Mouse (Mus musculus): ENCODE results near the gene Pdcd4. TPM values are rescaled to one million over a fixed set of nuclear protein-coding genes. Genes with fewer than 3 reads are reported as not detected.

Pdcd4 gene
- polyA plus RNA-seq, 1 experiment from 2014 or later: 122 TPM

- 34% methylated on average over 6 of the region's 6 CpGs for WGBS
- Histone ChIP-seq H3K27ac (replicated peaks) (peak overlapping the region; percentile 58), H3K27me3 (no peaks in the 10 kb centered on the region), H3K4me2 (replicated peaks) (no peak overlapping the region), H3K9ac (no peak overlapping the region), H3K4me3 (replicated peaks) (no peak overlapping the region), H3K4me1 (peaks cover 54% of the 10 kb centered on the region), H3K36me3 (no peaks in the 10 kb centered on the region), H3K9me3 (replicated peaks) (no peaks in the 10 kb centered on the region)
- ATAC-seq (ENCODE audit: insufficient number of reproducible peaks, low FRiP score, low TSS enrichment, low read depth): no peak
Observed at GRCm38 (mm10) chr19:53857962-53858361, 34.1 kb upstream of the Pdcd4 start.

GRCm38 (mm10) chr19:53859149-53859548, 32.9 kb upstream of the Pdcd4 start:
- ATAC-seq (ENCODE audit: insufficient number of reproducible peaks, low FRiP score, low TSS enrichment, low read depth): no peak
- H3K9me3 ChIP-seq (replicated peaks): no peaks in the 10 kb centered on the region
- H3K9ac ChIP-seq: no peak overlapping the region
- WGBS: 48% methylated on average over 9 of the region's 9 CpGs
- no peaks in the 10 kb centered on the region for H3K36me3 ChIP-seq
- H3K4me1 ChIP-seq: peaks cover 42% of the 10 kb centered on the region
- no peaks in the 10 kb centered on the region for H3K27me3 ChIP-seq
- H3K4me3 ChIP-seq (replicated peaks): 0 out of 2 replicates have a peak overlapping the region, but pooled peaks have one; percentile 2
- peak overlapping the region; percentile 22; the same call in 1 of the 2 replicates for H3K4me2 ChIP-seq (replicated peaks)
- peak overlapping the region; percentile 65 for H3K27ac ChIP-seq (replicated peaks)

DNA sequence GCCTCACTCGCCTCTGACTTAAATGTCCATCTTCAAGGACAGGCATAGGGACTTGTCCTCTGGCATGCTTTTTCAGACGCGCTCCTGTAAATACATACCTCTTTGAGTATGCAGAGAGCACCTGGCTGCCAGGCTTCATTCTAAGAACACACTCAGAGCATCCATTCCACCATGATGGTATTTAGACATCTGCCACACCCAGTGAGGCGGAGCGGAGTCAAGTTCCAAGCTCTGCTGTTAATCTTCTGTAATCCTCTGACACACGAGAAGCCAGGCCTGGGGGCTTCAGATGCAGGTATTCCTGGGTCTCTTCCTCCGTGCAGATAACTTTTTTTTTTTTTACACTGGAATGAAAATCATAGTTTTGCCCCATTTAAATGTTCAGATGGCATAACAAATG, 32.4 kb upstream of the Pdcd4 start:
- no peak for ATAC-seq (ENCODE audit: insufficient number of reproducible peaks, low FRiP score, low TSS enrichment, low read depth)
- Histone ChIP-seq H3K9me3 (replicated peaks) (no peaks in the 10 kb centered on the region), H3K4me3 (replicated peaks) (0 out of 2 replicates have a peak overlapping the region, but pooled peaks have one; percentile 2), H3K27me3 (no peaks in the 10 kb centered on the region), H3K4me2 (replicated peaks) (peak overlapping the region; percentile 22; the same call in 1 of the 2 replicates), H3K9ac (no peak overlapping the region), H3K4me1 (peaks cover 42% of the 10 kb centered on the region), H3K36me3 (no peaks in the 10 kb centered on the region), H3K27ac (replicated peaks) (peak overlapping the region; percentile 65)
- 37% methylated on average over 7 of the region's 7 CpGs for WGBS

DNA sequence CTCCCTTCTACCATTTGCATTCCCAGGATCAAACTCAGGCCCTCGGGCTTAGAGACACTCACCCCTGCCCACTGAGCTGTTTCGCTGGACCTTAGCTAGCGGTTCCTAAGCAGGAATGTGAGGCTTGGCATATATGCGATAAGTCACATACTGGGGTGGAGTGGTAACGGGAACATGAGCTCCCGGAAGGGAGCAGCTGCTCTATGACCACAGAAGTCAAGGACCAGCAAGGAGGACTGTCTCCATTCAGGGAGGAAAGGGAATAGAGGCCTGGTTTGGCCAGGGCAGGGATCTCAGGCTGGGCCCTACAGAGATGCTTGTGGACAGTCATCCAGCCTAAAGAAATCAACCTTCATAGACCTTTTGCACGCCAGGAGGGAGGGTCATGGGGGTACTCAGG, 30.7 kb upstream of the Pdcd4 start:
- no peak for ATAC-seq (ENCODE audit: insufficient number of reproducible peaks, low FRiP score, low TSS enrichment, low read depth)
- Histone ChIP-seq H3K9ac (no peak overlapping the region), H3K27me3 (no peaks in the 10 kb centered on the region), H3K4me1 (peaks cover 35% of the 10 kb centered on the region), H3K4me2 (replicated peaks) (no peak overlapping the region), H3K36me3 (no peaks in the 10 kb centered on the region), H3K9me3 (replicated peaks) (no peaks in the 10 kb centered on the region), H3K4me3 (replicated peaks) (no peak overlapping the region), H3K27ac (replicated peaks) (no peak overlapping the region)
- WGBS: 78% methylated on average over 7 of the region's 7 CpGs

- no peak for ATAC-seq (ENCODE audit: insufficient number of reproducible peaks, low FRiP score, low TSS enrichment, low read depth)
- 59% methylated on average over 8 of the region's 8 CpGs for WGBS
- peaks cover 28% of the 10 kb centered on the region for H3K4me1 ChIP-seq
- no peaks in the 10 kb centered on the region for H3K9me3 ChIP-seq (replicated peaks)
- H3K27ac ChIP-seq (replicated peaks): no peak overlapping the region
- H3K4me3 ChIP-seq (replicated peaks): no peak overlapping the region
- no peak overlapping the region; the same call in 1 of the 2 replicates for H3K9ac ChIP-seq
- H3K36me3 ChIP-seq: no peaks in the 10 kb centered on the region
- H3K27me3 ChIP-seq: no peaks in the 10 kb centered on the region
- no peak overlapping the region for H3K4me2 ChIP-seq (replicated peaks)
Observed at GRCm38 (mm10) chr19:53862573-53863246, 29.3 kb upstream of the Pdcd4 start.

GRCm38 (mm10) chr19:53867238-53867637, 24.8 kb upstream of the Pdcd4 start:
- H3K4me2 ChIP-seq (replicated peaks): no peak overlapping the region
- H3K4me3 ChIP-seq (replicated peaks): no peak overlapping the region
- no peaks in the 10 kb centered on the region for H3K4me1 ChIP-seq
- H3K9ac ChIP-seq: no peak overlapping the region
- H3K9me3 ChIP-seq (replicated peaks): no peaks in the 10 kb centered on the region
- no peak overlapping the region for H3K27ac ChIP-seq (replicated peaks)
- H3K27me3 ChIP-seq: no peaks in the 10 kb centered on the region
- H3K36me3 ChIP-seq: no peaks in the 10 kb centered on the region
- no peak for ATAC-seq (ENCODE audit: insufficient number of reproducible peaks, low FRiP score, low TSS enrichment, low read depth)

- Histone ChIP-seq H3K4me1 (no peaks in the 10 kb centered on the region), H3K9me3 (replicated peaks) (no peaks in the 10 kb centered on the region), H3K27me3 (no peaks in the 10 kb centered on the region), H3K4me3 (replicated peaks) (no peak overlapping the region), H3K27ac (replicated peaks) (no peak overlapping the region), H3K4me2 (replicated peaks) (no peak overlapping the region), H3K9ac (no peak overlapping the region), H3K36me3 (no peaks in the 10 kb centered on the region)
- ATAC-seq (ENCODE audit: insufficient number of reproducible peaks, low FRiP score, low TSS enrichment, low read depth): no peak
- WGBS: 93% methylated on average over 6 of the region's 6 CpGs
Observed at GRCm38 (mm10) chr19:53868125-53868524, 23.9 kb upstream of the Pdcd4 start.

- H3K4me2 ChIP-seq (replicated peaks): no peak overlapping the region
- no peak overlapping the region for H3K4me3 ChIP-seq (replicated peaks)
- no peaks in the 10 kb centered on the region for H3K36me3 ChIP-seq
- H3K27ac ChIP-seq (replicated peaks): no peak overlapping the region
- no peak overlapping the region for H3K9ac ChIP-seq
- H3K9me3 ChIP-seq (replicated peaks): no peaks in the 10 kb centered on the region
- 81% methylated on average over 1 of the region's 1 CpGs for WGBS
- H3K27me3 ChIP-seq: no peaks in the 10 kb centered on the region
- no peaks in the 10 kb centered on the region for H3K4me1 ChIP-seq
- no peak for ATAC-seq (ENCODE audit: insufficient number of reproducible peaks, low FRiP score, low TSS enrichment, low read depth)
Observed at GRCm38 (mm10) chr19:53868796-53869195, 23.2 kb upstream of the Pdcd4 start.

GRCm38 (mm10) chr19:53869427-53870385, 22.3 kb upstream of the Pdcd4 start:
- Histone ChIP-seq H3K27me3 (no peaks in the 10 kb centered on the region), H3K27ac (replicated peaks) (no peak overlapping the region), H3K4me1 (0 out of 2 replicates have a peak, but pooled peaks cover 4% of the 10 kb centered on the region), H3K36me3 (no peaks in the 10 kb centered on the region), H3K9ac (no peak overlapping the region), H3K9me3 (replicated peaks) (no peaks in the 10 kb centered on the region), H3K4me3 (replicated peaks) (no peak overlapping the region), H3K4me2 (replicated peaks) (no peak overlapping the region)
- no peak for ATAC-seq (ENCODE audit: insufficient number of reproducible peaks, low FRiP score, low TSS enrichment, low read depth)
- 69% methylated on average over 4 of the region's 4 CpGs for WGBS

GRCm38 (mm10) chr19:53870568-53870967, 21.5 kb upstream of the Pdcd4 start:
- WGBS: 51% methylated on average over 2 of the region's 2 CpGs
- H3K27ac ChIP-seq (replicated peaks): no peak overlapping the region
- no peak for ATAC-seq (ENCODE audit: insufficient number of reproducible peaks, low FRiP score, low TSS enrichment, low read depth)
- peaks cover 9% of the 10 kb centered on the region; the same call in 1 of the 2 replicates for H3K4me1 ChIP-seq
- no peak overlapping the region for H3K4me2 ChIP-seq (replicated peaks)
- H3K36me3 ChIP-seq: no peaks in the 10 kb centered on the region
- H3K4me3 ChIP-seq (replicated peaks): no peak overlapping the region
- no peak overlapping the region for H3K9ac ChIP-seq
- no peaks in the 10 kb centered on the region for H3K9me3 ChIP-seq (replicated peaks)
- no peaks in the 10 kb centered on the region for H3K27me3 ChIP-seq

- no peak for ATAC-seq (ENCODE audit: insufficient number of reproducible peaks, low FRiP score, low TSS enrichment, low read depth)
- 79% methylated on average over 6 of the region's 6 CpGs for WGBS
- Histone ChIP-seq H3K9ac (no peak overlapping the region), H3K4me2 (replicated peaks) (no peak overlapping the region), H3K27me3 (no peaks in the 10 kb centered on the region), H3K4me3 (replicated peaks) (no peak overlapping the region), H3K27ac (replicated peaks) (no peak overlapping the region), H3K36me3 (no peaks in the 10 kb centered on the region), H3K9me3 (replicated peaks) (no peaks in the 10 kb centered on the region), H3K4me1 (peaks cover 17% of the 10 kb centered on the region)
Observed at GRCm38 (mm10) chr19:53871502-53871901, 20.5 kb upstream of the Pdcd4 start.

All from embryonic facial prominence, embryonic 15.5 days (tissue).